Mouse (Mus musculus) heart, embryonic 16.5 days (tissue): ENCODE data around the gene Wipf1. TPM values are rescaled to one million over a fixed set of nuclear protein-coding genes. Genes with fewer than 3 reads are reported as not detected.

Experiments
- polyA plus RNA-seq: library from polyadenylated mRNA; unstranded; fragments of >200 nt; fragmentation: Nextera tagmentation; extraction: Ambion mirVana; gene quantifications from 2 replicates; pipeline ENCODE4 v1.2.1, GENCODE M21; 2015

Gene Wipf1
- polyA plus RNA-seq, 1 experiment from 2014 or later, result 7.4 TPM

Other genes starting within 250 kb of the Wipf1 start
- 15.6 and 19.2 TPM in 2 replicates for gene Scrn3, start 217.1 kb downstream of the Wipf1 start, polyA plus RNA-seq
- 13.3 and 14.2 TPM in 2 replicates for gene Cir1, start 217.0 kb downstream of the Wipf1 start, polyA plus RNA-seq
- 6.2 and 6.7 TPM in 2 replicates for gene Gpr155, start 143.2 kb downstream of the Wipf1 start, polyA plus RNA-seq
- 0.19 and 0.34 TPM in 2 replicates for gene Chrna1, start 50.6 kb upstream of the Wipf1 start, polyA plus RNA-seq
- gene Chn1, start 245.6 kb upstream of the Wipf1 start, polyA plus RNA-seq, result 20.5 and 21.8 TPM in 2 replicates